Mouse (Mus musculus): ENCODE measurements around the gene Gatad2b. TPM values are rescaled to one million over a fixed set of nuclear protein-coding genes. Genes with fewer than 3 reads are reported as not detected.

The Gatad2b gene
- total and polyA plus RNA-seq, 2 experiments: 6.3 to 7.1 TPM

DNA sequence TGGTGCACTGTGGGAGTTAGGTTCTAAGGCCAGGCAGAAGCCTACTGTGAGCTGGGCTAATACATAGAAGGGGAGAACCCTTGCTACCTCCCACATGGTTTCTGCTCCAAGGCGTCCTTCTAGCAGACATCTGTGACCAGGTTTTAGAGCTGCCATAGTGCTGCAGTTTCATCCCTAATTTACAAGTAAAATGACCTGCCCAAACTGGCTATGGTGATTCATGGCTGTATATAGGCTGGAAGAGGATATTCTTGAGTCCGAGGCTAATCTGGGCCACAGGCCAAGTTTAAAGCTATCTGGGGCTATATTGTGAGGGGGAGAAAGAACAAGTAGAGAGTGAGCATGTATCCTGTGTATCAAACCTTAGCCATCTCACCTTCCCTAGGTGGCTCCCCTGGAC lies 76.1 kb downstream of the Gatad2b start:
- no peaks in the 10 kb centered on the region for H3K79me2 ChIP-seq (ENCODE audit: control insufficient read depth, insufficient read depth, low read length)
- no peak for DNase-seq (ENCODE audit: extremely low read depth, low read depth, low spot score)
- H3K27ac ChIP-seq (replicated peaks; ENCODE audit: insufficient read depth, low read depth, low read length): no peak overlapping the region
- H3K9ac ChIP-seq (ENCODE audit: low read depth, low read length): no peak overlapping the region
- H3K4me3 ChIP-seq (ENCODE audit: insufficient read depth, low read depth, low read length): no peak overlapping the region
- TF ChIP-seq CTCF (IDR thresholded peaks at IDR 0.05; ENCODE audit: low read depth, low read length) (no peak), POLR2A (IDR thresholded peaks at IDR 0.05; ENCODE audit: extremely low read depth, insufficient read depth, low read length) (no peak)
- 64% methylated on average over 2 of the region's 2 CpGs for WGBS
- H3K36me3 ChIP-seq (ENCODE audit: control insufficient read depth, insufficient read depth, low read length): no peaks in the 10 kb centered on the region
- no peaks in the 10 kb centered on the region for H3K27me3 ChIP-seq (ENCODE audit: control insufficient read depth, insufficient read depth, low read length)
- H3K4me1 ChIP-seq (ENCODE audit: control insufficient read depth, insufficient read depth, low read length): 0 out of 2 replicates have a peak, but pooled peaks cover 2% of the 10 kb centered on the region

DNA sequence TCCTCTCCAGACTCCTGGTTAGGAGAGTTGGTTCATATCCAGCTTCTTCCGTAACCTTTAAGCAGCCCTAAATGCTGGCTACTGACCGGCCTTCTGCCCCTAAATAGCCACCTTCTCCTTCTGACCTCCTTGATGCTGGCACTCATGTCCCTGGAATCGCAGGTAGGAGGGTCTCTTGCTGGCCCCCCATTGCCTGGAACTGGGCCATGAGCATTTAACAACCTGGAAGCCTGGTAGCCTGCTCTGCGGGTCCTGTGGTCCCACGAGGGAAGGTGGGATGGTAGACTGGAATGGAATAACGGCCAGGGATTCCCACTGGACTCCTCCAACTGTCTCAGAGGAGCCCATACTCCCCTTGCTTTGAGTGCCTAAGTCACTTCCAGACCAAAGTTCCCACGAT lies 78.9 kb downstream of the Gatad2b start:
- Histone ChIP-seq H3K27me3 (ENCODE audit: control insufficient read depth, insufficient read depth, low read length) (no peaks in the 10 kb centered on the region), H3K9ac (ENCODE audit: low read depth, low read length) (no peak overlapping the region), H3K79me2 (ENCODE audit: control insufficient read depth, insufficient read depth, low read length) (no peaks in the 10 kb centered on the region), H3K4me1 (ENCODE audit: control insufficient read depth, insufficient read depth, low read length) (0 out of 2 replicates have a peak, but pooled peaks cover 2% of the 10 kb centered on the region), H3K36me3 (ENCODE audit: control insufficient read depth, insufficient read depth, low read length) (no peaks in the 10 kb centered on the region), H3K4me3 (ENCODE audit: insufficient read depth, low read depth, low read length) (no peak overlapping the region), H3K27ac (replicated peaks; ENCODE audit: insufficient read depth, low read depth, low read length) (no peak overlapping the region)
- TF ChIP-seq CTCF (IDR thresholded peaks at IDR 0.05; ENCODE audit: low read depth, low read length) (no peak), POLR2A (IDR thresholded peaks at IDR 0.05; ENCODE audit: extremely low read depth, insufficient read depth, low read length) (no peak)
- 79% methylated on average over 7 of the region's 7 CpGs for WGBS
- DNase-seq (ENCODE audit: extremely low read depth, low read depth, low spot score): no peak

DNA sequence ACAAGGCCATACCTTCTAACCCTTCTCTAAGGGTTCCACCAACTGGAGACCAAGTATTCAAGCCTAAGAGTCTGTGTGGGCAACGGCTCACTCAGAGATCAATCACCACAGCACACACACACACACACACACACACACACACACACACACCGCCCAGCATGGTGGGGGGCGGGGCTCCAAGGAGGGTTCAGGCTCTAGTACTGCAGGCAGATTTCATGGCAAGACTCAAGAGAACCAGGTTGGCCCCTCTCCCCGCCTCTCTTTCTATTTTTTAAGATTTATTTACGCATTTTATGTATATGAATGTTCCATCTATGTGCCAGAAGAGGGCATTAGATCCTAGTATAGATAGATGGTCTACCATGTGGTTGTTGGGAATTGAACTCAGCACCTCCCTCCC lies 79.8 kb downstream of the Gatad2b start:
- Histone ChIP-seq H3K27ac (replicated peaks; ENCODE audit: insufficient read depth, low read depth, low read length) (no peak overlapping the region), H3K36me3 (ENCODE audit: control insufficient read depth, insufficient read depth, low read length) (no peaks in the 10 kb centered on the region), H3K9ac (ENCODE audit: low read depth, low read length) (no peak overlapping the region), H3K27me3 (ENCODE audit: control insufficient read depth, insufficient read depth, low read length) (no peaks in the 10 kb centered on the region), H3K79me2 (ENCODE audit: control insufficient read depth, insufficient read depth, low read length) (no peaks in the 10 kb centered on the region), H3K4me1 (ENCODE audit: control insufficient read depth, insufficient read depth, low read length) (0 out of 2 replicates have a peak, but pooled peaks cover 2% of the 10 kb centered on the region), H3K4me3 (ENCODE audit: insufficient read depth, low read depth, low read length) (no peak overlapping the region)
- DNase-seq (ENCODE audit: extremely low read depth, low read depth, low spot score): no peak
- WGBS: 55% methylated on average over 5 of the region's 5 CpGs
- TF ChIP-seq POLR2A (IDR thresholded peaks at IDR 0.05; ENCODE audit: extremely low read depth, insufficient read depth, low read length): no peak
- no peak for TF ChIP-seq CTCF (IDR thresholded peaks at IDR 0.05; ENCODE audit: low read depth, low read length)

DNA sequence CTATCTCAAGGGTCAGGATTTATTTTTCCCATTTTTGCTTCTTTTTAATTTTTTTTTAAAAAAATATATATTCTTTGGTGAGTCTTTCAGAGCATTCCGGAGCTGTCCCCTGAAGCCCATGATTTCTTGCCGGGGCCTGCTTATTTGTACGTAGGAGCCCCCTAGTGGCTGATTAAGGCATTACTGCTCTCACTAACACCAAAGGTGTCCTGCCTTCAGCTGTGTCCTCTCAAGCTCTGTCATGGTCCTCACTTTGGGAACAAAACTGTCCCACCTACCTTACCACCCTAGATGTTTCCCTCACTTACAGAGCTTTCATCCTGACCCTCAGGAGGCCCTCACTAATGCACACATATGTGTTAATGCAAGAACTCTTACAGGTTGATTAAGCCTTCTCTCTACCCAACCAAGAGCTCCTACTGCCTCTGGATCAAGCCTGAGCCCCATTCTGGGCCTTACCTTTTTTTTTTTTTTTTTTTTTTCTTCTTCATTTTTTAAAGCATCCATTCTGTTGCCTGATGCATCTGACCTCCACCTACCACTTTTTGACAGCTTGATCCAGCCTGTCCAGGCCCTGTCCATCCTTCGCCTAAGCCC lies 80.6 kb downstream of the Gatad2b start:
- TF ChIP-seq CTCF (IDR thresholded peaks at IDR 0.05; ENCODE audit: low read depth, low read length): peak; percentile 51; the same call in 1 of the 2 replicates
- TF ChIP-seq POLR2A (IDR thresholded peaks at IDR 0.05; ENCODE audit: extremely low read depth, insufficient read depth, low read length): no peak
- Histone ChIP-seq H3K4me1 (ENCODE audit: control insufficient read depth, insufficient read depth, low read length) (0 out of 2 replicates have a peak, but pooled peaks cover 2% of the 10 kb centered on the region), H3K4me3 (ENCODE audit: insufficient read depth, low read depth, low read length) (no peak overlapping the region), H3K9ac (ENCODE audit: low read depth, low read length) (no peak overlapping the region), H3K27me3 (ENCODE audit: control insufficient read depth, insufficient read depth, low read length) (no peaks in the 10 kb centered on the region), H3K36me3 (ENCODE audit: control insufficient read depth, insufficient read depth, low read length) (no peaks in the 10 kb centered on the region), H3K27ac (replicated peaks; ENCODE audit: insufficient read depth, low read depth, low read length) (no peak overlapping the region), H3K79me2 (ENCODE audit: control insufficient read depth, insufficient read depth, low read length) (no peaks in the 10 kb centered on the region)
- peak; percentile 70 for DNase-seq (ENCODE audit: extremely low read depth, low read depth, low spot score)
- 26% methylated on average over 4 of the region's 4 CpGs for WGBS

DNA sequence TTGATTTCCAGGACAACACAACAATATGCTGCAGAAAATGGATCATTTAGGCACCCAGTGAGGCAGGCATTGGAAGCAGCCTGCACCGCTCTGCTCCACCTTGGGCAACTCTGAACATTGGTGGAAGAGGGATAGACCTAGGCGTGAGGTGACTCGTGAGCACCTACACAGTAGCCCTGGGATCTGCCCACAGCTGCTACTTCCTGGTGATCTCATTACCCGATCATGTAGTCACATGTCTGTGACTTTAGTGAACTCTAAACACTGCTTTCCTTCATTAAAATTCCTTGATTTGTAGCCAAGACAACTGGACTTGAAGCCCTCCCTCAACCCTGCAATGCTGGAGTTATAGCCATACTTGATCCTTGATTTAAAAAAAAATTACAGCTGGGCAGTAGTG lies 81.4 kb downstream of the Gatad2b start:
- Histone ChIP-seq H3K4me1 (ENCODE audit: control insufficient read depth, insufficient read depth, low read length) (0 out of 2 replicates have a peak, but pooled peaks cover 2% of the 10 kb centered on the region), H3K36me3 (ENCODE audit: control insufficient read depth, insufficient read depth, low read length) (no peaks in the 10 kb centered on the region), H3K79me2 (ENCODE audit: control insufficient read depth, insufficient read depth, low read length) (no peaks in the 10 kb centered on the region), H3K4me3 (ENCODE audit: insufficient read depth, low read depth, low read length) (no peak overlapping the region), H3K27ac (replicated peaks; ENCODE audit: insufficient read depth, low read depth, low read length) (no peak overlapping the region), H3K9ac (ENCODE audit: low read depth, low read length) (no peak overlapping the region), H3K27me3 (ENCODE audit: control insufficient read depth, insufficient read depth, low read length) (no peaks in the 10 kb centered on the region)
- TF ChIP-seq CTCF (IDR thresholded peaks at IDR 0.05; ENCODE audit: low read depth, low read length): no peak
- TF ChIP-seq POLR2A (IDR thresholded peaks at IDR 0.05; ENCODE audit: extremely low read depth, insufficient read depth, low read length): no peak
- peak; percentile 12 for DNase-seq (ENCODE audit: extremely low read depth, low read depth, low spot score)
- WGBS: 78% methylated on average over 4 of the region's 4 CpGs

DNA sequence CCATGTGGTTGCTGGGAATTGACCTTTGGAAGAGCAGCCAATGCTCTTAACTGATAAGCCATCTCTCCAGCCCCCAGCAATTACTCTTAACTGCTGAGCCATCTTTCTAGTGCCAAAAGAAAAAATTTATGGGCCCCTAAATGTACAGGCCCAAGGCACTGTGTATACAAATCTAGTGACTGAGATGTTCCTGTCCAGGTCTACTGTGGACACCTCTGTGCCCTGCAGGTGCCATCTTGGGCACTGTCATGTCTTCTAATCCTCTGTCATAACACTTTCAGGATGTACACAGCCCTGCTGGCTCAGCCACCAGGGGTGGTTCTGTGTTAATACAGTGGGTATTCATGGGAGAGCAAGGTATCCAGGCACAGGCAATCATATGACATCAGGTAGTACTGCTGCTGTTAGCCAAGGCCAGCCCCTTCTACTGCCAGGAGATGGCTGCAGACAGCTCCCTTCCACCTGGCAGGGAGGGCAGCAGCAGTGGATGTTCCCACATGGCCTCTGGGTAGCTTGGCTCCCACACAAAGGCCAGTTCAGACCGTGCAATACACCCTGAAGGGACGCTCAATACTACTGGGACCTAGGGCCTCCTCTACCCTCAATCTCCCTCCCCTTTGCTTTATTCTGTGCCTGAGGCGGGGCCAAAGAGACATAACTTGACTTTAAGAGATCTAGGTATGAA lies 82.7 kb downstream of the Gatad2b start:
- Histone ChIP-seq H3K27me3 (ENCODE audit: control insufficient read depth, insufficient read depth, low read length) (no peaks in the 10 kb centered on the region), H3K4me1 (ENCODE audit: control insufficient read depth, insufficient read depth, low read length) (0 out of 2 replicates have a peak, but pooled peaks cover 2% of the 10 kb centered on the region), H3K79me2 (ENCODE audit: control insufficient read depth, insufficient read depth, low read length) (no peaks in the 10 kb centered on the region), H3K36me3 (ENCODE audit: control insufficient read depth, insufficient read depth, low read length) (no peaks in the 10 kb centered on the region), H3K27ac (replicated peaks; ENCODE audit: insufficient read depth, low read depth, low read length) (no peak overlapping the region), H3K4me3 (ENCODE audit: insufficient read depth, low read depth, low read length) (no peak overlapping the region), H3K9ac (ENCODE audit: low read depth, low read length) (no peak overlapping the region)
- 87% methylated on average over 3 of the region's 3 CpGs for WGBS
- TF ChIP-seq CTCF (IDR thresholded peaks at IDR 0.05; ENCODE audit: low read depth, low read length) (no peak), POLR2A (IDR thresholded peaks at IDR 0.05; ENCODE audit: extremely low read depth, insufficient read depth, low read length) (no peak)
- peak; percentile 14 for DNase-seq (ENCODE audit: extremely low read depth, low read depth, low spot score)
